Mouse (Mus musculus): ENCODE measurements at regions not wholly inside any gene's neighbourhood (a gene's known extent, or its start where the extent isn't known, plus 50 kb on each side); places are given as distances from the start of the nearest gene placed in this dataset.

GRCm38 (mm10) chr6:139210256-139210655, 291.5 kb downstream of the Rergl start:
- H3K9me3 ChIP-seq (replicated peaks; ENCODE audit: control insufficient read depth, insufficient read depth, low read length, poor library complexity, severe bottlenecking) = no peaks in the 10 kb centered on the region
- no peak overlapping the region for H3K27ac ChIP-seq (ENCODE audit: insufficient read depth, low read length)
- H3K4me1 ChIP-seq (ENCODE audit: control insufficient read depth, insufficient read depth, low read length) = no peaks in the 10 kb centered on the region
- H3K9ac ChIP-seq (ENCODE audit: low read depth, poor library complexity, severe bottlenecking) = no peak overlapping the region
- no peaks in the 10 kb centered on the region for H3K27me3 ChIP-seq (ENCODE audit: control insufficient read depth, insufficient read depth, low read length, poor library complexity, severe bottlenecking)
- no peak overlapping the region for H3K4me3 ChIP-seq (ENCODE audit: low read depth, low read length)
- H3K36me3 ChIP-seq (ENCODE audit: control insufficient read depth, insufficient read depth, low read length, poor library complexity, severe bottlenecking) = no peaks in the 10 kb centered on the region
- TF ChIP-seq CTCF (IDR thresholded peaks at IDR 0.05; ENCODE audit: low read depth, low read length) (no peak), EP300 (IDR thresholded peaks at IDR 0.05; ENCODE audit: insufficient read depth, low read depth, low read length) (no peak), POLR2A (IDR thresholded peaks at IDR 0.05; ENCODE audit: insufficient read depth, low read length) (no peak)

- Histone ChIP-seq H3K4me1 (ENCODE audit: control insufficient read depth, insufficient read depth, low read length) (no peaks in the 10 kb centered on the region), H3K36me3 (ENCODE audit: control insufficient read depth, insufficient read depth, low read length, poor library complexity, severe bottlenecking) (no peaks in the 10 kb centered on the region), H3K27ac (ENCODE audit: insufficient read depth, low read length) (no peak overlapping the region), H3K27me3 (ENCODE audit: control insufficient read depth, insufficient read depth, low read length, poor library complexity, severe bottlenecking) (no peaks in the 10 kb centered on the region), H3K9me3 (replicated peaks; ENCODE audit: control insufficient read depth, insufficient read depth, low read length, poor library complexity, severe bottlenecking) (no peaks in the 10 kb centered on the region), H3K9ac (ENCODE audit: low read depth, poor library complexity, severe bottlenecking) (no peak overlapping the region), H3K4me3 (ENCODE audit: low read depth, low read length) (no peak overlapping the region)
- TF ChIP-seq POLR2A (IDR thresholded peaks at IDR 0.05; ENCODE audit: insufficient read depth, low read length) (no peak), EP300 (IDR thresholded peaks at IDR 0.05; ENCODE audit: insufficient read depth, low read depth, low read length) (no peak)
Measured at GRCm38 (mm10) chr6:139198601-139199000, 303.2 kb downstream of the Rergl start.

GRCm38 (mm10) chr6:139186431-139186830, 315.3 kb downstream of the Rergl start:
- Histone ChIP-seq H3K36me3 (ENCODE audit: control insufficient read depth, insufficient read depth, low read length, poor library complexity, severe bottlenecking) (no peaks in the 10 kb centered on the region), H3K9me3 (replicated peaks; ENCODE audit: control insufficient read depth, insufficient read depth, low read length, poor library complexity, severe bottlenecking) (no peaks in the 10 kb centered on the region), H3K9ac (ENCODE audit: low read depth, poor library complexity, severe bottlenecking) (no peak overlapping the region), H3K27me3 (ENCODE audit: control insufficient read depth, insufficient read depth, low read length, poor library complexity, severe bottlenecking) (no peaks in the 10 kb centered on the region), H3K27ac (ENCODE audit: insufficient read depth, low read length) (no peak overlapping the region), H3K4me1 (ENCODE audit: control insufficient read depth, insufficient read depth, low read length) (no peaks in the 10 kb centered on the region), H3K4me3 (ENCODE audit: low read depth, low read length) (no peak overlapping the region)
- TF ChIP-seq CTCF (IDR thresholded peaks at IDR 0.05; ENCODE audit: low read depth, low read length) = no peak
- no peak for TF ChIP-seq EP300 (IDR thresholded peaks at IDR 0.05; ENCODE audit: insufficient read depth, low read depth, low read length)
- TF ChIP-seq POLR2A (IDR thresholded peaks at IDR 0.05; ENCODE audit: insufficient read depth, low read length) = no peak

GRCm38 (mm10) chr6:139160352-139160751, 341.4 kb downstream of the Rergl start:
- H3K4me3 ChIP-seq (ENCODE audit: low read depth, low read length) = no peak overlapping the region
- H3K9me3 ChIP-seq (replicated peaks; ENCODE audit: control insufficient read depth, insufficient read depth, low read length, poor library complexity, severe bottlenecking) = 0 out of 2 replicates have a peak, but pooled peaks cover 3% of the 10 kb centered on the region
- no peaks in the 10 kb centered on the region for H3K27me3 ChIP-seq (ENCODE audit: control insufficient read depth, insufficient read depth, low read length, poor library complexity, severe bottlenecking)
- TF ChIP-seq CTCF (IDR thresholded peaks at IDR 0.05; ENCODE audit: low read depth, low read length) = no peak
- no peak for TF ChIP-seq EP300 (IDR thresholded peaks at IDR 0.05; ENCODE audit: insufficient read depth, low read depth, low read length)
- no peak for TF ChIP-seq POLR2A (IDR thresholded peaks at IDR 0.05; ENCODE audit: insufficient read depth, low read length)
- no peaks in the 10 kb centered on the region for H3K36me3 ChIP-seq (ENCODE audit: control insufficient read depth, insufficient read depth, low read length, poor library complexity, severe bottlenecking)
- H3K9ac ChIP-seq (ENCODE audit: low read depth, poor library complexity, severe bottlenecking) = no peak overlapping the region
- H3K27ac ChIP-seq (ENCODE audit: insufficient read depth, low read length) = no peak overlapping the region
- H3K4me1 ChIP-seq (ENCODE audit: control insufficient read depth, insufficient read depth, low read length) = no peaks in the 10 kb centered on the region

- no peak for TF ChIP-seq EP300 (IDR thresholded peaks at IDR 0.05; ENCODE audit: insufficient read depth, low read depth, low read length)
- TF ChIP-seq CTCF (IDR thresholded peaks at IDR 0.05; ENCODE audit: low read depth, low read length) = no peak
- no peak for TF ChIP-seq POLR2A (IDR thresholded peaks at IDR 0.05; ENCODE audit: insufficient read depth, low read length)
- no peak overlapping the region for H3K9ac ChIP-seq (ENCODE audit: low read depth, poor library complexity, severe bottlenecking)
Measured at GRCm38 (mm10) chr6:139159741-139160140, 342.0 kb downstream of the Rergl start.

GRCm38 (mm10) chr6:139154802-139155201, 347.0 kb downstream of the Rergl start:
- Histone ChIP-seq H3K27ac (ENCODE audit: insufficient read depth, low read length) (no peak overlapping the region), H3K4me1 (ENCODE audit: control insufficient read depth, insufficient read depth, low read length) (no peaks in the 10 kb centered on the region), H3K36me3 (ENCODE audit: control insufficient read depth, insufficient read depth, low read length, poor library complexity, severe bottlenecking) (no peaks in the 10 kb centered on the region), H3K27me3 (ENCODE audit: control insufficient read depth, insufficient read depth, low read length, poor library complexity, severe bottlenecking) (no peaks in the 10 kb centered on the region), H3K4me3 (ENCODE audit: low read depth, low read length) (no peak overlapping the region), H3K9ac (ENCODE audit: low read depth, poor library complexity, severe bottlenecking) (no peak overlapping the region), H3K9me3 (replicated peaks; ENCODE audit: control insufficient read depth, insufficient read depth, low read length, poor library complexity, severe bottlenecking) (0 out of 2 replicates have a peak, but pooled peaks cover 3% of the 10 kb centered on the region)
- no peak for TF ChIP-seq EP300 (IDR thresholded peaks at IDR 0.05; ENCODE audit: insufficient read depth, low read depth, low read length)
- TF ChIP-seq CTCF (IDR thresholded peaks at IDR 0.05; ENCODE audit: low read depth, low read length) = no peak

More at GRCm38 (mm10) chr6:139159741-139160140, 342.0 kb downstream of the Rergl start:
- no peak overlapping the region for H3K4me3 ChIP-seq (ENCODE audit: low read depth, low read length)
- H3K9me3 ChIP-seq (replicated peaks; ENCODE audit: control insufficient read depth, insufficient read depth, low read length, poor library complexity, severe bottlenecking) = 0 out of 2 replicates have a peak, but pooled peaks cover 3% of the 10 kb centered on the region
- no peaks in the 10 kb centered on the region for H3K4me1 ChIP-seq (ENCODE audit: control insufficient read depth, insufficient read depth, low read length)
- H3K27ac ChIP-seq (ENCODE audit: insufficient read depth, low read length) = no peak overlapping the region
- H3K36me3 ChIP-seq (ENCODE audit: control insufficient read depth, insufficient read depth, low read length, poor library complexity, severe bottlenecking) = no peaks in the 10 kb centered on the region
- H3K27me3 ChIP-seq (ENCODE audit: control insufficient read depth, insufficient read depth, low read length, poor library complexity, severe bottlenecking) = no peaks in the 10 kb centered on the region
